Comparison of ENCODE assay signal across 11 mouse cellular contexts in genomic region chr15:75019446-75019845, GRCm38 (mm10). TPM values are rescaled to one million over a fixed set of nuclear protein-coding genes. Genes with fewer than 3 reads are reported as not detected.
DNase-seq lines count a peak whose midpoint lies in the region; ATAC-seq and TF ChIP-seq lines count a peak whose summit lies in the region.
"Not testable (repeated sequence)": the region's sequence is repeated elsewhere in the genome, so short reads cannot be mapped to it uniquely, and the experiment has no call there.
"Had no signal": no experiment of that assay in that cellular context is flagged by ENCODE, and none has a peak within 500 bp of the region (broad histone marks: within the 10 kb centered on the region; RNA-seq: fewer than 3 reads in every experiment).

No protein-coding gene starts in this region.

- H3K27me3 ChIP-seq in kidney, embryonic 14.5 days (ENCODE audit: control insufficient read depth, insufficient read depth, low read length) = not testable (repeated sequence)

- peak; percentile 68 to 82; a peak in 3 of 4 replicates for ATAC-seq in hematopoietic stem cell, adult 5-6 weeks (replicated peaks in 1 of 2; ENCODE audit: insufficient read depth in 1 of 2, low FRiP score in 2 of 2, low TSS enrichment in 1 of 2, low read depth in 1 of 2, poor library complexity in 2 of 2, severe bottlenecking in 2 of 2)
- 0 out of 2 replicates have a peak, but pooled peaks have one; percentile 16 for ATAC-seq in kidney, embryonic 14.5 days (ENCODE audit: low FRiP score, low TSS enrichment)
- ATAC-seq in megakaryocyte progenitor cell, adult 5-6 weeks (replicated peaks; ENCODE audit: poor library complexity) = peak; percentile 95
- peak; percentile 94 for ATAC-seq in neutrophil, adult 5-6 weeks (ENCODE audit: extremely low read depth, insufficient number of reproducible peaks, low FRiP score, poor library complexity, severe bottlenecking)

- not testable (repeated sequence) for H3K4me1 ChIP-seq in embryonic fibroblast, embryonic 13.5 days (ENCODE audit: control insufficient read depth, insufficient read depth, low read length); kidney, embryonic 14.5 days (ENCODE audit: control insufficient read depth, insufficient read depth, low read length)

- not testable (repeated sequence) for TF ChIP-seq POLR2A in embryonic fibroblast, embryonic 13.5 days (IDR thresholded peaks at IDR 0.05; ENCODE audit: low read depth, low read length)

- peak; percentile 61 for DNase-seq in 3T3-L1 (ENCODE audit: low read depth, low spot score)
- DNase-seq in NIH3T3 (ENCODE audit: low read depth) = peak; percentile 73
- peak; percentile 1 for DNase-seq in cerebellum, adult 11 months

- H3K27ac ChIP-seq in embryonic fibroblast, embryonic 13.5 days (ENCODE audit: insufficient read depth, low read length); kidney, embryonic 14.5 days (ENCODE audit: low read depth, low read length): not testable (repeated sequence)

- TF ChIP-seq CTCF in embryonic fibroblast, embryonic 13.5 days (IDR thresholded peaks at IDR 0.05; ENCODE audit: borderline replicate concordance, insufficient read depth, low read length) = peak; percentile 68

- H3K36me3 ChIP-seq in kidney, embryonic 14.5 days (ENCODE audit: control insufficient read depth, insufficient read depth, low read length) = not testable (repeated sequence)

- H3K9me3 ChIP-seq in kidney, embryonic 14.5 days (ENCODE audit: control insufficient read depth, low read length) = not testable (repeated sequence)

- WGBS in kidney, embryonic 14.5 days = 43% methylated on average over 2 of the region's 2 CpGs

- not testable (repeated sequence) for H3K4me3 ChIP-seq in embryonic fibroblast, embryonic 13.5 days (ENCODE audit: insufficient read depth, low read length); kidney, embryonic 14.5 days (ENCODE audit: low read length)

- not testable (repeated sequence) for H3K9ac ChIP-seq in kidney, embryonic 14.5 days (ENCODE audit: low read depth, low read length)

- H3K4me2 ChIP-seq in kidney, embryonic 14.5 days (replicated peaks; ENCODE audit: low read depth, low read length) = not testable (repeated sequence)

RNA-seq across cellular contexts. Expression of gene Ly6a, which starts 21.6 kb away (rescaled TPM):
- 261 and 427 TPM in 2 replicates for polyA plus RNA-seq in embryonic fibroblast, embryonic 13.5 days (2011; ENCODE audit: insufficient read length, low read depth, missing spikeins)
- total RNA-seq in hematopoietic stem cell, adult 5-6 weeks (2017) = 60.2 and 79.6 TPM in 2 replicates
- polyA plus RNA-seq in kidney, embryonic 14.5 days (2014; fragmentation: Nextera tagmentation; extraction: Ambion mirVana) = 244 and 305 TPM in 2 replicates
- 4.6 and 7.6 TPM in 2 replicates for total RNA-seq in megakaryocyte progenitor cell, adult 5-6 weeks (2015)
- 0.68 and 1.5 TPM in 2 replicates for total RNA-seq in megakaryocyte progenitor cell, adult 5-6 weeks (2017)
- total RNA-seq in neutrophil, adult 5-6 weeks (2017) = 104 and 118 TPM in 2 replicates

RNA-seq across cellular contexts. Expression of gene Ly6c1, which starts 29.2 kb away (rescaled TPM):
- polyA plus RNA-seq in embryonic fibroblast, embryonic 13.5 days (2011; ENCODE audit: insufficient read length, low read depth, missing spikeins) = 28.7 and 40.8 TPM in 2 replicates
- not detected in 2 replicates for total RNA-seq in hematopoietic stem cell, adult 5-6 weeks (2017)
- polyA plus RNA-seq in kidney, embryonic 14.5 days (2014; fragmentation: Nextera tagmentation; extraction: Ambion mirVana) = 7.0 and 8.7 TPM in 2 replicates
- 5.6 and 6.5 TPM in 2 replicates for total RNA-seq in megakaryocyte progenitor cell, adult 5-6 weeks (2015)
- total RNA-seq in megakaryocyte progenitor cell, adult 5-6 weeks (2017) = 3.6 TPM in 1 of 2 replicates, not detected in the other
- 1.5 and 3.5 TPM in 2 replicates for total RNA-seq in neutrophil, adult 5-6 weeks (2017)

RNA-seq across cellular contexts. Expression of gene Ly6i, which starts 36.2 kb away (rescaled TPM):
- 0.58 TPM in 1 of 2 replicates, not detected in the other for polyA plus RNA-seq in embryonic fibroblast, embryonic 13.5 days (2011; ENCODE audit: insufficient read length, low read depth, missing spikeins)
- not detected in 2 replicates for total RNA-seq in hematopoietic stem cell, adult 5-6 weeks (2017)
- polyA plus RNA-seq in kidney, embryonic 14.5 days (2014; fragmentation: Nextera tagmentation; extraction: Ambion mirVana) = not detected in 2 replicates
- 0.12 and 0.39 TPM in 2 replicates for total RNA-seq in megakaryocyte progenitor cell, adult 5-6 weeks (2015)
- total RNA-seq in megakaryocyte progenitor cell, adult 5-6 weeks (2017) = 2.6 TPM in 1 of 2 replicates, not detected in the other
- 1.5 and 7.0 TPM in 2 replicates for total RNA-seq in neutrophil, adult 5-6 weeks (2017)
- total RNA-seq: adrenal gland, postnatal 25 days had no signal
- polyA plus RNA-seq: embryonic facial prominence, embryonic 12.5 days; midbrain, embryonic 15.5 days had no signal

Comparison
In these comparisons a context has a peak if more than half of its experiments do, and no peak if none do; other contexts are left out.
1. DNase-seq: peak in every context shown above with its lines; median percentile 73 in NIH3T3; 61 in 3T3-L1; 1 in cerebellum, adult 11 months.
2. ATAC-seq: peak in every context shown above with its lines; median percentile 95 in megakaryocyte progenitor cell, adult 5-6 weeks; 94 in neutrophil, adult 5-6 weeks; 75 in hematopoietic stem cell, adult 5-6 weeks; 16 in kidney, embryonic 14.5 days.